Mouse (Mus musculus) thymus, postnatal 14 days (tissue): ENCODE results near the gene Gpat2.

Source experiments
- DNase-seq: peaks from one replicate; pipeline ENCODE4 v3.0.0; 2021

Gene Gpat2

GRCm38 (mm10) chr2:127424977-127425376 lies at the start of gene Gpat2:
Gene Gpat2 (plus strand): TSS chr2:127425199.
- DNase-seq, result no peak

- peak; percentile 64 for DNase-seq
Observed at GRCm38 (mm10) chr2:127375759-127376341, 49.1 kb upstream of the Gpat2 start.

GRCm38 (mm10) chr2:127376423-127377051 lies 48.5 kb upstream of the Gpat2 start:
- DNase-seq, result no peak

GRCm38 (mm10) chr2:127377942-127378610 lies 46.9 kb upstream of the Gpat2 start:
- DNase-seq, result no peak

- DNase-seq, result no peak
Observed at GRCm38 (mm10) chr2:127378611-127378990, 46.4 kb upstream of the Gpat2 start.

GRCm38 (mm10) chr2:127379250-127379649 lies 45.7 kb upstream of the Gpat2 start:
- no peak for DNase-seq

- DNase-seq, result no peak
Observed at GRCm38 (mm10) chr2:127383881-127384280, 41.1 kb upstream of the Gpat2 start.

- no peak for DNase-seq
Observed at GRCm38 (mm10) chr2:127387521-127387920, 37.5 kb upstream of the Gpat2 start.

GRCm38 (mm10) chr2:127390352-127390751 lies 34.6 kb upstream of the Gpat2 start:
- no peak for DNase-seq

GRCm38 (mm10) chr2:127390846-127391245 lies 34.2 kb upstream of the Gpat2 start:
- no peak for DNase-seq

- no peak for DNase-seq
Observed at GRCm38 (mm10) chr2:127391323-127391722, 33.7 kb upstream of the Gpat2 start.

- DNase-seq, result no peak
Observed at GRCm38 (mm10) chr2:127394606-127395161, 30.3 kb upstream of the Gpat2 start.

GRCm38 (mm10) chr2:127398738-127399137 lies 26.3 kb upstream of the Gpat2 start:
- no peak for DNase-seq

GRCm38 (mm10) chr2:127411126-127411525 lies 13.9 kb upstream of the Gpat2 start:
- DNase-seq, result no peak

GRCm38 (mm10) chr2:127415806-127416205 lies 9.2 kb upstream of the Gpat2 start:
- no peak for DNase-seq

GRCm38 (mm10) chr2:127416706-127417105 lies 8.3 kb upstream of the Gpat2 start:
- DNase-seq, result no peak

- no peak for DNase-seq
Observed at GRCm38 (mm10) chr2:127418266-127418970, 6.6 kb upstream of the Gpat2 start.

GRCm38 (mm10) chr2:127430238-127430637 lies 5.2 kb downstream of the Gpat2 start:
- peak; percentile 31 for DNase-seq

GRCm38 (mm10) chr2:127433487-127434295 lies 8.7 kb downstream of the Gpat2 start:
- no peak for DNase-seq

GRCm38 (mm10) chr2:127435135-127435534 lies 10.1 kb downstream of the Gpat2 start:
- DNase-seq, result peak; percentile 57

- no peak for DNase-seq
Observed at GRCm38 (mm10) chr2:127435554-127435953, 10.6 kb downstream of the Gpat2 start.

- DNase-seq, result no peak
Observed at GRCm38 (mm10) chr2:127437697-127438096, 12.7 kb downstream of the Gpat2 start.
